Mouse (Mus musculus): ENCODE measurements around the gene Ltc4s.
A peak's percentile ranks its signal among the peaks of the same experiment; 100 is the strongest.

Ltc4s gene

DNA sequence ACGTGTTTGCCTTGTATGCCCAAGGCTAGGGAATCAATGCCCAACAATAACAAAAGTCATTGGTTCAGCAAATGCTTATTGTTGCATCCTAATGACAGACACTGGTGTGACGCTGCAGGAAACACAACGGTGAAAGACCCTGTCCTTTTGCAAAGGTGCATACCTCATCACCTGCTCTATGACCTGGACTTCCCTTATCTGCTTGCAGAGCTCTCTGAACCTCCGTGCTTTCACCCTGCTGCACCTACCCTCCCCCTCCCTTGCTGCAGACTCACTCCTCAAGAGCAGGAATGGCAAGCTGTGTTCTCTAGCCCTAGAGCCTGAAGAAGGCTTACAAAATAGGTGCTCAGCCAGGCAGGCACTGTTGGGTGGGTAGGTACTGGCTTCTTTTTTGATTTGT is 43.6 kb downstream of the Ltc4s start:
- no peak for DNase-seq

DNA sequence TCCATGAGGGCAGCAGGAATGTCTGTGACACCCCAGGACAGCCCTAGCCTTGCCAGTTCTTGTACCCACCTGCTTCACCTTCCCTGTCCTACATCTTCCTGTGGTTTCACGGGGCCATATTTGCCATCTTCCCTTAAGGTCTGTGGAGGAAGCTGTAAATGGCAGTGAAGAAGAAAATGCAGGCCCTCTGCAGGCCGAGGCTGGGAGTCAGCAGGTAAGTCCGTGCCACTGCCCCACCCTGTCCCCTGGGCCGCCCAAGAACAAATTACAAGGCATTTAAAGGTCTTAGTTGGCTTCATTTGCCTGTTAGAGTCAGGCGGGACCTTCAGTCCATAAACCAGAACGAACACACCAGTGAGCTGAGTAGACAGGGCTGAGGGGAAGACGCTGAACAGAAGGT is 44.3 kb downstream of the Ltc4s start:
- no peak for DNase-seq

DNA sequence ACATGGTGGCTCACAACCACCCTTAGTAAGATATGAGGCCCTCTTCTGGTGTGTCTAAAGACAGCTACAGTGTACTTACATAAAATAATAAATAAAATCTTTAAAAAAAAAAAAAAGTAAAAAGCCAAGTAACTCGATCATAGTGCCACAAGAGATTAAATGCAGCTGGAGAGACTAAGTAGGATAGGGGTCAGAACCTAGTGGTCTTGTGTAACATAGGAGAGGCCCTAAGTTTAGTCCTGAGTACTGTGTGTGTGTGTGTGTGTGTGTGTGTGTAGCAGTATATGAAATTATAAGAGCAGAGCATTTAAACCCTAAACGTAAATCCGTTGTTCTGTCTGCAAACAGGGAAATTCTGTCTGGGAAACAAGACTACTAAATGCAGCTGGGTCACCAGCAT is 46.1 kb downstream of the Ltc4s start:
- DNase-seq: no peak

GRCm38 (mm10) chr11:50190362-50190761 is 48.1 kb downstream of the Ltc4s start:
- DNase-seq: peak; percentile 49

DNA sequence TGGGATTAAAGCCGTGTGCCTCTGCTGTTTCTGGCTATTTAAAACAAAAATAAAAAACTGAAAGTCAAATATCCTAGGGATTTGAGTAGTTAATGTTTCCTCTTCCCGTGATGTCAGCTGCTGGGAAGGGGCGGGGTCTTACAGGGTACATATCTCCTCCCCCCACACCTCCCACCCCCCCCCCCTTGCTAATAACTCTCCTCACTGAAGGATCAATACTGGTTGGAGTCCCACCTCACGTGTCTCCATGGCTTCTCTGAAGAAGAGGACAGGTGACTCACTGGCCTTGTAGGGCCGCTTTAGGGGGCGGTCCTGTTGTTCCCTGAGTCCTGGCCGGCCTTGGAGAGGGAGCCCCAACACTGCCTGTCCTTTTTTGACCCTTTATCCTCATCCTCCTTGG is 49.7 kb downstream of the Ltc4s start:
- DNase-seq: no peak

Measured in kidney, postnatal 14 days (tissue).